Mouse (Mus musculus) urinary bladder, postnatal 25 days (tissue): ENCODE data around the gene Skp1a.
A peak's percentile ranks its signal among the peaks of the same experiment; 100 is the strongest.

Source experiments
- DNase-seq: peaks from one replicate; pipeline ENCODE4 v3.0.0; 2022; ENCODE audit warnings: low spot score

Skp1a gene

DNA sequence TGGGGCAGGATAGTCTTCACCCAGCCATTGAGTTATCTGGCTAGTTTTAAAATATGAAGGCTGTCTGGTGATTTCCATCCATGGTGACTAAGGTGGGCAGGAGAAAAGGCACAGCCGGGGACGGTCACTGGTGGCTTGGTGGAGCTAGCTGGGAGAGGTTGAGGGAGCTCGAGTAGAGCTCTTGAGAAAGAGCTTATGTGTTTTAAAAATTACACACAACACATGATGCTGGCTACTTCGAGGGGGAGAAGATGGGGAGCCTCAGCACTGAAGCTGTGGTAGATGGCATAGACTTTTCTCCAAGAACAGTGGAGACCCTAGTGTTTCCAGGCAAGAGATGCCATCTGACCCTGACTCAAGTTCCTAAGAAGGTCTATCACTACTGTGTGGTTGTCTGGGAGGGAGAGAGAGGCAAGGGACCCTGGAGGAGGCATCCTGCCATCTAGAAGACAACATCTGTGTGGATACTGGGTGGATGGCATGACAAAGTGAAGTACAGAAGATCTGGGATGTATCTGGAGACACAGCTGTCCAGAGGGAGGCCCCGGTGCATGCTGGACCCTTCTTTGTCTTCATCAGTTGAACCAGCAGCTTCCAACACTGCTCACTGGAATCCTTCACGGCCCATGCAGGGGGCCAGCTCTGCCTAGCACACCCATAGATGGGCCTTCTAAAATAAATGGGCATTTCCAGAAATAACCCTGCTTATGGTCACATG, 45.8 kb downstream of the Skp1a start:
- no peak for DNase-seq

- no peak for DNase-seq
Measured at GRCm38 (mm10) chr11:52278164-52278563, 46.4 kb downstream of the Skp1a start.

DNA sequence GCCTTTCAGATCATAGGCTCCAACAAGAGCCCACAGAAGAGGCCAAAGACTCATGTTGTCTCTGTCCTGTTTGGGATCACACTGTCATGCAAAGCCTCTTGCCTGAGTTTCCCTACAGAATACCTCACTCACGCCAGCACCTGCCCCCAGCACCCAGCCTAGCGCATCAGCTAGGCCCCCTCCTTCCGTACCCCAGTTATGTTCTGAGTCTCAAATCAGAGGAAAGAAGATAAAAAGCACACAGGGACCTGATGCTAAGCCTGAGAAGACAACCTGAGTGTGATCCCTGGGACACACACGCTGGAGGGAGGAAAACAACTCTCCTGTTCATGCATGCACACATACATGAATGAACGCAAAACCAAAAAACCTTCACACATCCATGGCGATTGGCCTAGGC, 47.2 kb downstream of the Skp1a start:
- no peak for DNase-seq

DNA sequence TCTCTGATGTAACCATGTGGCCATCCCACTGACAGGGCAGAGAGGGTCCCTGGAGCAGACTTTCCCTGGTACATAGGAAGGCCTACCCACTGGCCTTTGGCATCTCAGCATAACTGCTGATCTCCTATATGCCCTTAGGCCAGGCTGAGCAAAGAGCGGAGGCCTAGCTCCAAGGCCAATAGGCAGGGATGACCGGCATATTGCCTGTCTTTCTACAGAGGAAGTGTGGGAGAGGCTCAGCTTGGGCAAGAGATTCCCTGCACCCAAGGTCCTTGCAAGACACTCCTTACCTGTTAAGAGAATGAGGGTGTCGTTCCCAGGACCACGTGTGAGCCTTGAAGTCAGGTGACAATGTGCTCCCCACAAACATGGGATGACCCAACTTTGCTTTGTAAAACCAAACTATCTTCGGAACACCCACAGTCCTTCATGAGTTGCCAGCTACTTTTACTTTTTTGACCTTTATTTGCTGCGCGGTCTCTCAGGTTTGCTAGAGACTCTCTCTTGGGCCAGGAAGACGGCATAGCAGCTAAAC, 47.9 kb downstream of the Skp1a start:
- no peak for DNase-seq

GRCm38 (mm10) chr11:52280566-52281455, 49.0 kb downstream of the Skp1a start:
- no peak for DNase-seq

- DNase-seq: no peak
Measured at GRCm38 (mm10) chr11:52281568-52282328, 50.0 kb downstream of the Skp1a start.

DNA sequence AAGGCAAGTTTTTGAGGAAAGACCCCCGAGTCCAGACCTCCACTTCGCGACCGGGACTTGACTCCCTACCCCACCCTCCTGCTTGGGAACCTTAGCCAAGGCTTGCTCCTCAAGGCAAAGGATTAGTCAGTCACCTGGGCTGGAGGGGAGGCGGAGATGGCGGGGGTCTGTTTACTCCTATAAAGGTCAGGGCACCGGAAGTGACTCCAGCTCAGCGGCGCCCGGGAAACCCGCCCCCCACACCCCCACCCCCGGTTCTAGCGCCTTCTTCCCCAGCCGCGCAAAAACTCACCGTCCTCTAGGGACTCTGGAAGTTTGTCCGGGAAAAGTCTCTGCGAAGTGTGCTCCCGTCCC, 50.6 kb downstream of the Skp1a start:
- no peak for DNase-seq

- DNase-seq: peak; percentile 59
Measured at GRCm38 (mm10) chr11:52282774-52283595, 51.2 kb downstream of the Skp1a start, which contains the start of gene Tcf7. TSS of gene Tcf7 (minus strand) at chr11:52283014.

DNA sequence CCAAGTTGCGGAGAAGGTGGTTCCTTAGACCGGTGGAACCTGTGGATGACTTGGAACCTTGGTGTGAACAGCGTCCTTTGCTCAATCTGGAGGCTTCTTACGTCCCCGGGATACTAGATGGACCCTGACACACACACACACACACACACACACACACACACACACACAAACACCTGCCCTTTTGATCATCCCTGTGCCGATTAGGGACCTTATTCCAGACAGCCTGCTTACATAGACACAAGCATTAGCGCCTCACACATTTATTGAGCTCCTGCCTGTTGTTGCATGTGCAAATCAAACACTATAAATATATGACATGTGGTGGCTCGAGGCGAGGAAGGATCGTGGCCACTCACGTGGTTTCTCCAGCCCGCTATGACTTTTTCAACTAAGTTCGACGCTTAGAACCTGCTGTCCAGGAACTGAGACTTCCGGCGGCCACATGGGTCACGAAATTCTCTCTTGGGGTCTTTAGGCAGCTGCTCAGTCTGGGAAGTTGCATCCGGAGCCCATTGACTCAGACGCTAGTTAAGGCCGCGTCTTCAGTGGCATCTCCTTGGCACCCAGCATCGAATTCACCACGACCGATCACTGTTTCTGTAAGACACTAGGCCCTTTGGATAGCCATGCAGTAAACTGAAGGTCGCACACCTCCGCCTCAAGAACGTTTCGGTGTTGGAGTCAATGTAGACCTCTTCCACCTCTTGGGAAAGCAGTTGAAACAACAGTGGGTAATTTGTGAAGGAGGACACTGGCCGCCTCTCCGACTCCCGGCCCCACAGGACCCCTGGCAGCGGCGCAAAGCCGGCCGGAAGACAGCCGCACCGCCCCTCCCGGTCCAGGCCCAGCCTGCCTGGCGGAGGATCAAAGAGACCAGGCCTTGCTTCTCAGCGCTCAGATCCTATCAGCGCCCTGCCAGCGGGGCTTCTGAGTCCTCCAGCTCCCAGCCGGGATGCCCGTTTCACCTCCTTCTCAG, 52.1 kb downstream of the Skp1a start:
- DNase-seq: peak; percentile 42

DNA sequence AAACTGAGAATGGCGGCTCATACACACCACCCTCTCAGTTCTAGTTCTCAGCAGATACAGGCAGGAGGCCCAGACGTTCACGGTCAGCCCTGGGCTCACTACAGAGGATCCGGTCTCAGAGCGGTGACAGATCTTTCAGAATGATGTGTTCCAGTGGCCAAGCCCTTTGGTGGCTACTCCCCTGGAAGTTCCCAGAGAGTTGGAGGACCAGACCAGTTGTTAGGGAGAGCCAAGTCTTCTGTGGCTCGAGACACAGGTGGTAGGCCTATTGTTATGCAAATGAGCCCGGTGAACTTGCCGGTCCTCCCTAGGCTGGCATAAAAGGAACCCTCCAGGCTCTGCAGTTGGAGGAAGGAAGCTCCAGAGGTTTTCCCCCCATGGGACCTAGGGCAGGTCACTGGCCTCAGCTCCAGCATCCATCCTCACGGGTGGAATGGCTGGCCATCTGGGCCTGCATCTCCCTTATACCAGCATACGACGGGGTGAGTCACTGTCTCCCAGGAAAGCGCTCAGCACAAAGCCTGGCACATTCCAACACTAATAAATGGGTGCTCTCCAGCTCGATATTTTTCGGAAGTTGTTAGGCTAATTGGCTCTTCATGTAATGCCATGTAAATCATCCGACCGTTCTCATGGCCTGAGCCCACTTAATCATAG, 54.6 kb downstream of the Skp1a start:
- no peak for DNase-seq

DNA sequence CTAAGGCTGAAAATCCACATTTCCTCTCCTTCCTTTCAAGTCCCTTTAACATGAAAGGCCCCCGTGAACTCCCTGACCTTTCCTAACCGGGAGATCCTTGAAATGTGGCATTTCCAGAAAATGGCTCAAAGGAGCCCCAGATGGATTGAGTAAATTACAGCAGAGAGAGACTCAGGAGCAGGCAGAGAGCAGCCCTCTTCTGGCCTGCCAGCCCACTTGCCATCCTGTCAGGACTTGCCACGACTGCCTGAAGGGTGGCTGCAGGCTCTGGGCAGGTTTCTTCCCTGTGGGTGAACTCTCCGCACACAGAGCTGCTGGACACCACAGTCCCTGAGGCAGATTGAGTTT, 55.1 kb downstream of the Skp1a start:
- no peak for DNase-seq

DNA sequence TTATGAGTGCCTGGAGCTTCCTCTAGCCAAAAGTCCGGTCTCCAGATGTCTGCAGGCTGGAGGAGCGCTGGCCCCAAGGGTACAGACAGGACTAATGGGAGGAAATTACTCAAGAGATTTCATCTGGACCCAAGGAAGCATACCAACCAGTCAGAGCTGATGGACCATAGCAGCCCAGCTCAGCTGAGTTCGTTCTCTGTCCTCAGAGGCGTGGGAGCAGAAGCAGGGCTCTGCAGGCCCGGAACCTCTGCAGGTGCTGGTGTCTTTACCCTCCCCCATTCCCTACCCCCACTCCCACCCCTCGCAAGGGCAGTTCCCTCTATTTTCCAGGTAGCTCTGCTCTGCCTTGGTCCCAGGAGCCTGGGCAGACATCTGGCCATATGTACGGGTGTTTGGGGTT, 60.6 kb downstream of the Skp1a start:
- DNase-seq: no peak

DNA sequence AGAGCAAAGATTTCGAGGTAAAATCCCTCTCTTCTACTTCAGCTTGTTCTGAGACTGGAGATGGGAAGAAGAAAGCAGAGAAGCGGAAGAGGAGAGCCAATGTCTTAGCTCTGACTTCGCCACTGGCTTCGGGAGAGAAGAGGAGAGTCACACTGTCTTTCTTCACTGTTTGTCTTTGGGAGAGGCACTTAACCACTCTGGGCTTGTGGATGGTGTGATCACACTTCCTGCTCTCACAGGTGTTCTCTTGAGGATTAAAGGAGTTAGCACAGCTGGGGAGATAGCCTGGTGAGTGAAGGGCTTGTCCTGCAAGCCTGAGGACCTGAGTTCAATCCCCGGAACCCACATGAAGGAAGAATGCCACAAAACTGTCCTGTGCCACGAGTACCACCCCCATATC, 61.1 kb downstream of the Skp1a start:
- DNase-seq: no peak

DNA sequence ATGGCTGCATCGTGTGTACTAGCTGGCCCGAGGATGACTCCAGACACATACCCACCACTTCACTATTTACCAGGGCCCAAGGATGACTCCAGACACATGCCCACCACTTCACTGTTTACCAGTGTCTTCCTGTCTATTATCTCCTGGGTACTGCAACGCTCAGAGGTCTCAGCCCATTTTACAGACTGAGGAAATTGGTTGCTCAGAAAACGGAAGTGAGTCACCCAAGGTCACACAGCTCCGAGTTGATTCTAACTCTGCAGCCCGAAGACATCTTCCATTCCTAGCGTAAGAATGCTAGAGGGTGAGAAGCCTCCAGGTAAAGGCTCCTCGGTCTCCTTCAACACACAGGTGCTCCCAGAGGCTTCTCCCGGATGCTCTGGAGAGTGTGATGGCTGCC, 62.3 kb downstream of the Skp1a start:
- no peak for DNase-seq
